Mouse (Mus musculus): ENCODE data around the gene Olfr876.

Olfr876 gene

GRCm38 (mm10) chr9:37802731-37803130 is at the start of gene Olfr876:
Gene Olfr876 (plus strand): TSS chr9:37803031.
- CTCF ChIA-PET: no interaction called here
- POLR2A ChIA-PET: interaction anchor here in 1 of 4 experiments (0.6 kb wide), 1 partner anchor 20 kb away, joined by 4 read pairs; no protein-coding TSS in a partner anchor

GRCm38 (mm10) chr9:37761728-37762127 is 41.1 kb upstream of the Olfr876 start:
- ChIA-PET POLR2A (interaction anchor here in 2 of 4 experiments (0.6 to 1.9 kb wide), 2 partner anchors 11 to 217 kb away, joined by 3 to 8 read pairs; no protein-coding TSS in a partner anchor), CTCF (interaction anchor here in 1 of 4 experiments (0.7 to 0.8 kb wide), 3 partner anchors 9 to 161 kb away, joined by 3 to 4 read pairs (median 3); no protein-coding TSS in a partner anchor)

GRCm38 (mm10) chr9:37762541-37762940 is 40.3 kb upstream of the Olfr876 start:
- ChIA-PET CTCF (interaction anchor here in 2 of 4 experiments (0.6 to 0.8 kb wide), 6 partner anchors 9 to 331 kb away, joined by 3 to 7 read pairs (median 3); no protein-coding TSS in a partner anchor), POLR2A (interaction anchor here in 1 of 4 experiments (1.9 kb wide), 1 partner anchor 12 kb away, joined by 8 read pairs; no protein-coding TSS in a partner anchor)

- ChIA-PET POLR2A (interaction anchor here in 1 of 4 experiments (1.0 kb wide), 1 partner anchor 12 kb away, joined by 3 read pairs; no protein-coding TSS in a partner anchor), CTCF (interaction anchor here in 1 of 4 experiments (0.6 kb wide), 1 partner anchor 587 kb away, joined by 6 read pairs; no protein-coding TSS in a partner anchor)
Observed at GRCm38 (mm10) chr9:37770661-37771060, 32.2 kb upstream of the Olfr876 start.

GRCm38 (mm10) chr9:37771759-37772158 is 31.1 kb upstream of the Olfr876 start, which contains the start of gene Olfr875:
Gene Olfr875 (plus strand): TSS chr9:37771857.
- CTCF ChIA-PET: interaction anchor here in 1 of 4 experiments (0.6 kb wide), 1 partner anchor 17 kb away, joined by 3 read pairs; no protein-coding TSS in a partner anchor
- POLR2A ChIA-PET: no interaction called here

- POLR2A ChIA-PET: interaction anchor here in 3 of 4 experiments (0.6 to 2.1 kb wide), 13 partner anchors 12 to 636 kb away, joined by 3 to 7 read pairs (median 3); partner anchors contain the start of gene Tbrg1 (in 1 of the 3)
- CTCF ChIA-PET: interaction anchor here in 1 of 4 experiments (0.6 kb wide), 1 partner anchor 1504 kb away, joined by 4 read pairs; no protein-coding TSS in a partner anchor
Observed at GRCm38 (mm10) chr9:37782766-37783260, 20.0 kb upstream of the Olfr876 start.

- ChIA-PET CTCF (interaction anchor here in 1 of 4 experiments (0.6 kb wide), 1 partner anchor 1503 kb away, joined by 4 read pairs; no protein-coding TSS in a partner anchor), POLR2A (interaction anchor here in 3 of 4 experiments (0.6 to 2.1 kb wide), 14 partner anchors 14 to 995 kb away, joined by 3 to 14 read pairs (median 4); partner anchors contain the start of gene Tbrg1 (in 1 of the 3))
Observed at GRCm38 (mm10) chr9:37783394-37784387, 19.1 kb upstream of the Olfr876 start.

- CTCF ChIA-PET: no interaction called here
- POLR2A ChIA-PET: no interaction called here
Observed at GRCm38 (mm10) chr9:37786411-37786810, 16.4 kb upstream of the Olfr876 start.

GRCm38 (mm10) chr9:37802055-37802454 is 776 bp upstream of the Olfr876 start:
- ChIA-PET CTCF (no interaction called here), POLR2A (no interaction called here)

GRCm38 (mm10) chr9:37807235-37807634 is 4.4 kb downstream of the Olfr876 start:
- ChIA-PET CTCF (interaction anchor here in 1 of 4 experiments (0.6 kb wide), 1 partner anchor 279 kb away, joined by 4 read pairs; the partner anchor contains the start of gene Esam), POLR2A (no interaction called here)

- CTCF ChIA-PET: no interaction called here
- POLR2A ChIA-PET: no interaction called here
Observed at GRCm38 (mm10) chr9:37808456-37808855, 5.6 kb downstream of the Olfr876 start.

- POLR2A ChIA-PET: no interaction called here
- CTCF ChIA-PET: no interaction called here
Observed at GRCm38 (mm10) chr9:37808976-37809375, 6.1 kb downstream of the Olfr876 start.

- CTCF ChIA-PET: no interaction called here
- POLR2A ChIA-PET: interaction anchor here in 1 of 4 experiments (0.6 kb wide), 1 partner anchor 14 kb away, joined by 4 read pairs; no protein-coding TSS in a partner anchor
Observed at GRCm38 (mm10) chr9:37814696-37815095, 11.9 kb downstream of the Olfr876 start.

GRCm38 (mm10) chr9:37829881-37830280 is 27.1 kb downstream of the Olfr876 start:
- ChIA-PET POLR2A (no interaction called here), CTCF (no interaction called here)

GRCm38 (mm10) chr9:37833341-37833740 is 30.5 kb downstream of the Olfr876 start:
- POLR2A ChIA-PET: no interaction called here
- CTCF ChIA-PET: no interaction called here

- ChIA-PET CTCF (no interaction called here), POLR2A (no interaction called here)
Observed at GRCm38 (mm10) chr9:37849267-37849666, 46.4 kb downstream of the Olfr876 start.

GRCm38 (mm10) chr9:37853969-37854368 is 51.1 kb downstream of the Olfr876 start, which contains the start of gene Olfr877:
Gene Olfr877 (plus strand): TSS chr9:37854269.
- POLR2A ChIA-PET: no interaction called here
- CTCF ChIA-PET: interaction anchor here in 1 of 4 experiments (0.6 kb wide), 1 partner anchor 72 kb away, joined by 8 read pairs; no protein-coding TSS in a partner anchor
